Mouse (Mus musculus) layer of hippocampus, postnatal 25 days (tissue): ENCODE data around the gene Olfr532. TPM values are rescaled to one million over a fixed set of nuclear protein-coding genes. Genes with fewer than 3 reads are reported as not detected.
"Not testable (repeated sequence)": the region's sequence is repeated elsewhere in the genome, so short reads cannot be mapped to it uniquely, and the experiment has no call there.

Source experiments
- DNase-seq, 2 experiments: peaks; one replicate each; pipeline ENCODE4 v3.0.0; 2022; ENCODE audit warnings: mixed read lengths in 2 of 2, low spot score in 1 of 2; ENCODE audit errors: extremely low spot score in 1 of 2
- total RNA-seq, 2 experiments: library from RNA; stranded (reverse); gene quantifications; 2 replicates each; pipeline ENCODE4 v1.2.3; 2021

Gene Olfr532
- not detected for total RNA-seq

- no peak for DNase-seq
Measured at GRCm38 (mm10) chr7:140421539-140421938, at the start of gene Olfr532. Gene Olfr532, minus strand, starts transcription at chr7:140421639.

- not testable (repeated sequence) for DNase-seq
Measured at GRCm38 (mm10) chr7:140463070-140463469, 41.6 kb upstream of the Olfr532 start, which contains the start of gene Olfr533. Gene Olfr533, plus strand, starts transcription at chr7:140463370.

- DNase-seq = no peak
Measured at GRCm38 (mm10) chr7:140443141-140443540, 21.7 kb upstream of the Olfr532 start.

- no peak for DNase-seq
Measured at GRCm38 (mm10) chr7:140402818-140403217, 18.6 kb downstream of the Olfr532 start, which contains the start of gene Olfr531. Gene Olfr531, minus strand, starts transcription at chr7:140402918.

- no peak for DNase-seq
Measured at GRCm38 (mm10) chr7:140376911-140377310, 44.5 kb downstream of the Olfr532 start.

GRCm38 (mm10) chr7:140376231-140376630 lies 45.2 kb downstream of the Olfr532 start, which contains the start of gene Olfr530:
Gene Olfr530, minus strand, starts transcription at chr7:140376331.
- no peak for DNase-seq

GRCm38 (mm10) chr7:140374300-140374699 lies 47.1 kb downstream of the Olfr532 start:
- DNase-seq = no peak

Other genes starting within 250 kb of the Olfr532 start
- under 1 TPM in 1 of 2 experiments, not detected in 1; 0.25 TPM for gene Olfr523, start 248.4 kb downstream of the Olfr532 start, total RNA-seq
- not detected for gene Olfr524, start 215.7 kb downstream of the Olfr532 start, total RNA-seq
- under 1 TPM; 0.39 to 0.63 TPM for gene Cd163l1, start 203.4 kb downstream of the Olfr532 start, total RNA-seq
- under 1 TPM; 0.22 to 0.26 TPM for gene 5830411N06Rik, start 174.4 kb downstream of the Olfr532 start, total RNA-seq
- not detected for gene Olfr525, start 100.8 kb downstream of the Olfr532 start, total RNA-seq
- not detected for gene Olfr527, start 87.6 kb downstream of the Olfr532 start, total RNA-seq
- not detected for gene Olfr60, start 60.0 kb downstream of the Olfr532 start, total RNA-seq
- gene Olfr530, start 45.3 kb downstream of the Olfr532 start, total RNA-seq = not detected
- gene Olfr531, start 18.7 kb downstream of the Olfr532 start, total RNA-seq = not detected
- not detected for gene Olfr533, start 41.7 kb upstream of the Olfr532 start, total RNA-seq
- gene Olfr535, start 62.6 kb upstream of the Olfr532 start, total RNA-seq = under 1 TPM; 0.07 to 0.19 TPM
- not detected for gene Olfr536, start 85.8 kb upstream of the Olfr532 start, total RNA-seq
- not detected for gene Olfr538, start 146.2 kb upstream of the Olfr532 start, total RNA-seq
- under 1 TPM; 0.30 to 0.45 TPM for gene Olfr46, start 179.6 kb upstream of the Olfr532 start, total RNA-seq
- gene Olfr61, start 207.3 kb upstream of the Olfr532 start, total RNA-seq = not detected
- gene Olfr53, start 224.8 kb upstream of the Olfr532 start, total RNA-seq = not detected
- under 1 TPM; 0.10 to 0.21 TPM for gene Olfr539, start 238.3 kb upstream of the Olfr532 start, total RNA-seq